Mouse (Mus musculus): ENCODE results near the gene Fktn. TPM values are rescaled to one million over a fixed set of nuclear protein-coding genes. Genes with fewer than 3 reads are reported as not detected.

Fktn gene
- total and polyA plus RNA-seq, 2 experiments from 2014 or later, result 14.6 to 14.8 TPM

GRCm38 (mm10) chr4:53786851-53787250, 73.1 kb downstream of the Fktn start:
- TF ChIP-seq CTCF (IDR thresholded peaks at IDR 0.05; ENCODE audit: low read depth), result no peak
- no peak for ATAC-seq
- H3K4me1 ChIP-seq (ENCODE audit: insufficient read depth), result no peaks in the 10 kb centered on the region
- H3K27me3 ChIP-seq (ENCODE audit: insufficient read depth, low read length), result no peaks in the 10 kb centered on the region
- H3K4me2 ChIP-seq (ENCODE audit: low read depth), result no peak overlapping the region
- no peak for DNase-seq
- H3K9me3 ChIP-seq (ENCODE audit: low read length), result no peaks in the 10 kb centered on the region
- WGBS, result 68% methylated on average over 5 of the region's 5 CpGs
- H3K36me3 ChIP-seq (ENCODE audit: insufficient read depth), result no peaks in the 10 kb centered on the region
- H3K9ac ChIP-seq, result no peak overlapping the region
- H3K27ac ChIP-seq (ENCODE audit: low read depth, low read length), result no peak overlapping the region
- no peak overlapping the region for H3K4me3 ChIP-seq (ENCODE audit: low read depth, low read length)

DNA sequence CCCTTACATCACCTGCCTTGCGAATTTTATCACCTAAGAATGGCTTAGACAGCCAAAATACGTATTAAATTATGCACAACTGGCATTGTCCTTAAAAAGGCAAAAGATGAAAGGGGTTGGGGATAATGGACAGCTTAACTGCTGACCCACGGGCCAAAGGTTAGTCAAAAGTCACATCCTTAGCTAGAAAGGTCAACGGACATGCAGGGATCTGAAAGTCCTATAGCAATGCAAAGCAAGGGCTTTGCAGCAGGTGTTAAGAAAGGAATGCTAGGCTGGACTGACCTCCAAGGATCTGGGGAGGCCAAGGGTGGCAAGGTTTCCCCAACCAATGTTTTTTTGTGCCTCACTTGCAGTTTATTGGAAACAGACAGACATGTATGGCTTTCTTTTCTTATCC, 75.5 kb downstream of the Fktn start:
- 12% methylated on average over 4 of the region's 4 CpGs for WGBS

GRCm38 (mm10) chr4:53794257-53794966, 80.6 kb downstream of the Fktn start:
- TF ChIP-seq CTCF (IDR thresholded peaks at IDR 0.05; ENCODE audit: low read depth), result no peak
- no peak overlapping the region for H3K9ac ChIP-seq

More for the DNA sequence above, 75.5 kb downstream of the Fktn start:
- Histone ChIP-seq H3K27ac (ENCODE audit: low read depth, low read length) (no peak overlapping the region), H3K4me1 (ENCODE audit: insufficient read depth) (no peaks in the 10 kb centered on the region), H3K9ac (no peak overlapping the region), H3K27me3 (ENCODE audit: insufficient read depth, low read length) (no peaks in the 10 kb centered on the region), H3K4me3 (ENCODE audit: low read depth, low read length) (no peak overlapping the region), H3K36me3 (ENCODE audit: insufficient read depth) (no peaks in the 10 kb centered on the region), H3K4me2 (ENCODE audit: low read depth) (no peak overlapping the region), H3K9me3 (ENCODE audit: low read length) (no peaks in the 10 kb centered on the region)
- no peak for TF ChIP-seq CTCF (IDR thresholded peaks at IDR 0.05; ENCODE audit: low read depth)
- DNase-seq (no peak), ATAC-seq (no peak)

GRCm38 (mm10) chr4:53795086-53795485, 81.3 kb downstream of the Fktn start:
- H3K4me1 ChIP-seq (ENCODE audit: insufficient read depth), result no peaks in the 10 kb centered on the region
- H3K9me3 ChIP-seq (ENCODE audit: low read length), result no peaks in the 10 kb centered on the region
- H3K36me3 ChIP-seq (ENCODE audit: insufficient read depth), result no peaks in the 10 kb centered on the region
- no peak overlapping the region for H3K4me2 ChIP-seq (ENCODE audit: low read depth)
- DNase-seq (no peak), ATAC-seq (no peak)
- no peaks in the 10 kb centered on the region for H3K27me3 ChIP-seq (ENCODE audit: insufficient read depth, low read length)
- TF ChIP-seq CTCF (IDR thresholded peaks at IDR 0.05; ENCODE audit: low read depth), result no peak
- no peak overlapping the region for H3K4me3 ChIP-seq (ENCODE audit: low read depth, low read length)
- H3K9ac ChIP-seq, result no peak overlapping the region
- H3K27ac ChIP-seq (ENCODE audit: low read depth, low read length), result no peak overlapping the region
- 26% methylated on average over 2 of the region's 2 CpGs for WGBS

More at GRCm38 (mm10) chr4:53794257-53794966, 80.6 kb downstream of the Fktn start:
- no peak overlapping the region for H3K4me3 ChIP-seq (ENCODE audit: low read depth, low read length)
- no peak overlapping the region for H3K4me2 ChIP-seq (ENCODE audit: low read depth)
- WGBS, result 94% methylated on average over 5 of the region's 5 CpGs
- H3K9me3 ChIP-seq (ENCODE audit: low read length), result no peaks in the 10 kb centered on the region
- H3K36me3 ChIP-seq (ENCODE audit: insufficient read depth), result no peaks in the 10 kb centered on the region
- ATAC-seq (no peak), DNase-seq (no peak)
- H3K4me1 ChIP-seq (ENCODE audit: insufficient read depth), result no peaks in the 10 kb centered on the region
- H3K27ac ChIP-seq (ENCODE audit: low read depth, low read length), result no peak overlapping the region
- H3K27me3 ChIP-seq (ENCODE audit: insufficient read depth, low read length), result no peaks in the 10 kb centered on the region

DNA sequence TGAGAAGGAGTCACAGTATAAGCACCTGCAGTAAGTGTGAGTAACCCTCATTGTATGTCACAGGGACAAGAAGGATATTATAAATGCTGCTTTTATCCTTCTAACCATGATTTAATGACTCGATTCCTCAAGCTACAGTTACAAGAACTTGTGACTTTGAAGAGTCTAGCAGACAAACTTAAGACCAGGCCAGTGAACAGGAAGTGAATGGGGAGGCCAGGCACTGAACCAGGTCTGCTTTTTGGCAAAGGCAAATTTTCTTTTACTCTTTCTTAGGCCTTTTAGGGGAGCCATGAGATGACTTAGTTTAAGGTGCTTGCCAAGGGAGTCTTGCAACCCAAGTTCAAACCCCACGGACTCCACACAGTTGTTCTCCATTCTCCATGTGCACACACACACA, 81.9 kb downstream of the Fktn start:
- Histone ChIP-seq H3K4me3 (ENCODE audit: low read depth, low read length) (no peak overlapping the region), H3K27me3 (ENCODE audit: insufficient read depth, low read length) (no peaks in the 10 kb centered on the region), H3K4me1 (ENCODE audit: insufficient read depth) (no peaks in the 10 kb centered on the region), H3K4me2 (ENCODE audit: low read depth) (no peak overlapping the region), H3K36me3 (ENCODE audit: insufficient read depth) (no peaks in the 10 kb centered on the region), H3K27ac (ENCODE audit: low read depth, low read length) (no peak overlapping the region), H3K9me3 (ENCODE audit: low read length) (no peaks in the 10 kb centered on the region), H3K9ac (no peak overlapping the region)
- no peak for ATAC-seq
- TF ChIP-seq CTCF (IDR thresholded peaks at IDR 0.05; ENCODE audit: low read depth), result no peak
- DNase-seq, result no peak
- 83% methylated on average over 2 of the region's 2 CpGs for WGBS

GRCm38 (mm10) chr4:53796865-53797772, 83.3 kb downstream of the Fktn start:
- Histone ChIP-seq H3K9ac (no peak overlapping the region), H3K4me1 (ENCODE audit: insufficient read depth) (no peaks in the 10 kb centered on the region), H3K4me3 (ENCODE audit: low read depth, low read length) (no peak overlapping the region), H3K4me2 (ENCODE audit: low read depth) (no peak overlapping the region), H3K36me3 (ENCODE audit: insufficient read depth) (no peaks in the 10 kb centered on the region), H3K27me3 (ENCODE audit: insufficient read depth, low read length) (no peaks in the 10 kb centered on the region), H3K9me3 (ENCODE audit: low read length) (no peaks in the 10 kb centered on the region), H3K27ac (ENCODE audit: low read depth, low read length) (no peak overlapping the region)
- DNase-seq (no peak), ATAC-seq (no peak)
- no peak for TF ChIP-seq CTCF (IDR thresholded peaks at IDR 0.05; ENCODE audit: low read depth)
- WGBS, result 8% methylated on average over 18 of the region's 18 CpGs
